ENCODE assay signal across 11 mouse cellular contexts in the genomic region with DNA sequence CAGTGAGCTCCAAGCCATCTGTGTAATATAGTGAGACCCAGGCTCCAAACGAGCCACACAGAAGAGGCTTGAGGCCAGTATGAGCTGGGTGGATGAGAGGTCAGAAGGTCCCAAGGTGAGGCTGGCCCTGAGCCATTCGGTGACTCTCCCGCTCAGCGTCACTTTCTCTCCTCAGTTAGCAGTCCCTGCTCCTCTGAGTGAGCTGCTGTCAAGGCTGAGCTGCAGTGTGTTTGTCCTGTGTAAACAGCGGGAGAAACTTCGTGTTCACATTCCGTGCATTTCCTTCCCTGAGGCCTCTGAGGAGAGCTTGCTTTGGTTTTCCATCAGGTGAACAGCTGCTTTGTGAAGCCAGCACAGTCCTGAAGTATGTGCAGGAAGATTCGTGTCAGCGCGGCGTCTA. TPM values are rescaled to one million over a fixed set of nuclear protein-coding genes. Genes with fewer than 3 reads are reported as not detected.
DNase-seq lines count a peak whose midpoint lies in the region; ATAC-seq and TF ChIP-seq lines count a peak whose summit lies in the region.
"Had no signal": no experiment of that assay in that cellular context is flagged by ENCODE, and none has a peak within 500 bp of the region (broad histone marks: within the 10 kb centered on the region; RNA-seq: fewer than 3 reads in every experiment).

No protein-coding gene starts in this region.

- peaks cover 37% of the 10 kb centered on the region for H3K4me1 ChIP-seq in heart, postnatal 0 days (ENCODE audit: control insufficient read depth, insufficient read depth)
- no peaks in the 10 kb centered on the region for H3K4me1 ChIP-seq in testis, adult 2 months (ENCODE audit: control insufficient read depth, insufficient read depth, low read length)
- H3K4me1 ChIP-seq in lung, embryonic 14.5 days (ENCODE audit: insufficient read depth) = peaks cover 5% of the 10 kb centered on the region

- intact Hi-C loops in heart, postnatal 14 days (cut with DNase I) = no loop called here

- WGBS in heart, postnatal 0 days = 43% methylated on average over 11 of the region's 11 CpGs
- WGBS in lung, embryonic 14.5 days = 47% methylated on average over 11 of the region's 11 CpGs

- peak; percentile 13; the same call in 1 of the 2 replicates for ATAC-seq in heart, postnatal 0 days (ENCODE audit: insufficient read depth, low read depth)
- ATAC-seq in lung, embryonic 14.5 days (ENCODE audit: insufficient read depth) = peak; percentile 78

- 0 out of 2 replicates have a peak, but pooled peaks have one; percentile 2 for TF ChIP-seq POLR2A in testis, adult 2 months (IDR thresholded peaks at IDR 0.05; ENCODE audit: control insufficient read depth, low read depth, low read length)

- H3K9ac ChIP-seq in heart, postnatal 0 days (replicated peaks; ENCODE audit: low read depth, low read length) = no peak overlapping the region
- H3K9ac ChIP-seq in lung, embryonic 14.5 days = no peak overlapping the region
- H3K9ac ChIP-seq: neural tube, embryonic 12.5 days had no signal

- H3K4me2 ChIP-seq in heart, postnatal 0 days (ENCODE audit: low read depth, low read length) = no peak overlapping the region
- 0 out of 2 replicates have a peak overlapping the region, but pooled peaks have one; percentile 18 for H3K4me2 ChIP-seq in lung, embryonic 14.5 days
- H3K4me2 ChIP-seq: neural tube, embryonic 12.5 days had no signal

- no peaks in the 10 kb centered on the region for H3K9me3 ChIP-seq in heart, postnatal 0 days (replicated peaks; ENCODE audit: control insufficient read depth, low read length)
- H3K9me3 ChIP-seq in lung, embryonic 14.5 days (ENCODE audit: low read depth, low read length) = no peaks in the 10 kb centered on the region
- H3K9me3 ChIP-seq: neural tube, embryonic 12.5 days had no signal

- H3K27ac ChIP-seq in heart, postnatal 0 days (ENCODE audit: low read depth) = peak overlapping the region; percentile 44; the same call in 1 of the 2 replicates
- H3K27ac ChIP-seq in testis, adult 2 months (ENCODE audit: control insufficient read depth, insufficient read depth, low read depth, low read length) = no peak overlapping the region
- H3K27ac ChIP-seq in lung, embryonic 14.5 days (ENCODE audit: low read depth) = peak overlapping the region; percentile 69
- H3K27ac ChIP-seq: neural tube, embryonic 12.5 days had no signal

- H3K36me3 ChIP-seq in heart, postnatal 0 days (replicated peaks; ENCODE audit: control insufficient read depth, insufficient read depth, low read length) = peaks cover 38% of the 10 kb centered on the region
- H3K36me3 ChIP-seq in testis, adult 2 months (ENCODE audit: control insufficient read depth, insufficient read depth, low read length) = peaks cover 2% of the 10 kb centered on the region; the same call in 1 of the 2 replicates
- peaks cover 32% of the 10 kb centered on the region for H3K36me3 ChIP-seq in lung, embryonic 14.5 days (ENCODE audit: insufficient read depth)

- no peak for TF ChIP-seq EP300 in heart, postnatal 0 days (IDR thresholded peaks at IDR 0.05; ENCODE audit: low read depth)

- no peak overlapping the region for H3K4me3 ChIP-seq in heart, postnatal 0 days (ENCODE audit: low read depth, low read length)
- no peak overlapping the region for H3K4me3 ChIP-seq in testis, adult 2 months (ENCODE audit: control insufficient read depth, low read depth, low read length)
- H3K4me3 ChIP-seq in lung, embryonic 14.5 days (ENCODE audit: low read depth, low read length) = no peak overlapping the region
- H3K4me3 ChIP-seq: neural tube, embryonic 12.5 days had no signal

- no peaks in the 10 kb centered on the region for H3K27me3 ChIP-seq in heart, postnatal 0 days (ENCODE audit: control insufficient read depth, insufficient read depth, low read length)
- H3K27me3 ChIP-seq in testis, adult 2 months (ENCODE audit: control insufficient read depth, insufficient read depth, low read length) = no peaks in the 10 kb centered on the region
- H3K27me3 ChIP-seq in lung, embryonic 14.5 days (ENCODE audit: insufficient read depth, low read length) = no peaks in the 10 kb centered on the region
- H3K27me3 ChIP-seq: neural tube, embryonic 12.5 days had no signal

- DNase-seq in heart, postnatal 0 days (ENCODE audit: low spot score) = no peak
- no peak for DNase-seq in heart, postnatal 14 days
- DNase-seq in testis, postnatal 14 days (ENCODE audit: low spot score) = no peak
- DNase-seq in lung, embryonic 14.5 days = peak; percentile 68
- no peak for DNase-seq in adrenal gland, postnatal 4 days (ENCODE audit: low spot score in 2 of 2)
- DNase-seq in cerebellum, adult 9-10 months = no peak
- DNase-seq: kidney, adult 2 months; right cerebral cortex, postnatal 25 days; thymus, postnatal 14 days had no signal

- TF ChIP-seq CTCF in heart, postnatal 0 days (IDR thresholded peaks at IDR 0.05; ENCODE audit: low read depth) = no peak
- no peak for TF ChIP-seq CTCF in testis, adult 2 months (IDR thresholded peaks at IDR 0.05; ENCODE audit: control insufficient read depth, insufficient read depth, insufficient replicate concordance, low read depth, low read length)
- no peak for TF ChIP-seq CTCF in lung, embryonic 14.5 days (IDR thresholded peaks at IDR 0.05; ENCODE audit: low read depth)

RNA-seq across cellular contexts. Expression of gene Mtmr12, which starts 27.6 kb away (rescaled TPM):
- 9.8 and 19.2 TPM in 2 replicates for total RNA-seq in heart, postnatal 0 days (2014; rRNA removed; ENCODE audit: low replicate concordance)
- 4.9 and 5.4 TPM in 2 replicates for polyA plus RNA-seq in heart, postnatal 0 days (2015; fragmentation: Nextera tagmentation; extraction: Ambion mirVana)
- 10 to 100 TPM; 12.7 to 13.1 TPM for total RNA-seq in heart, postnatal 14 days (2021)
- 26.2 and 27.0 TPM in 2 replicates for polyA plus RNA-seq in testis, adult 2 months (2012; rRNA removed)
- polyA plus RNA-seq in lung, embryonic 14.5 days (2014; fragmentation: Nextera tagmentation; extraction: Ambion mirVana) = 23.4 and 23.5 TPM in 2 replicates
- 10 to 100 TPM; 27.0 to 27.8 TPM for total RNA-seq in adrenal gland, postnatal 4 days (2021)
